Mouse (Mus musculus) 3134 (cell line): ENCODE measurements around the gene Hebp1.

Experiments used
- DNase-seq: peaks from one replicate; pipeline ENCODE4 v3.0.0-alpha.2; 2011; ENCODE audit warnings: low spot score; ENCODE audit not compliant: insufficient read length; ENCODE audit errors: extremely low read depth

Gene Hebp1

GRCm38 (mm10) chr6:135198726-135199125 lies 904 bp upstream of the Hebp1 start:
- DNase-seq, result no peak

DNA sequence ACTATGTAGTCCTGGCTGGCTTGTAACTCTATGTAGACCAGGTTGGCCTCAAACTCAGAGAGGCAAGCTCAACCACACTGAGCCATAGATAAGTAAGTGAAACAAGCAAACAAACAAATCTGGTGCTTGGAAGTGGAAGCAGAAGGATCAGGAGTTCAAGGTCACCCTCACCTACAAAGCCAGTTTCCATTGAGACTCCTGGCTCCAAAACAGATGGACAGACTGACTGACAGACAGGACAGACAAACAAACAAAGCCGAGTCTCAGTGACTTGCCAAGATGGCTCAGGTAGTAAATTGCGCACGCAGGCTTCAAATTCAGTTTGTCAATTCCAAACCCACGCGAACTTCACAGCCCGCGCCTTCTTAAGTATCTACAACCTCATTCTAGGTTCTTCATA lies 376 bp downstream of the Hebp1 start:
- no peak for DNase-seq

DNA sequence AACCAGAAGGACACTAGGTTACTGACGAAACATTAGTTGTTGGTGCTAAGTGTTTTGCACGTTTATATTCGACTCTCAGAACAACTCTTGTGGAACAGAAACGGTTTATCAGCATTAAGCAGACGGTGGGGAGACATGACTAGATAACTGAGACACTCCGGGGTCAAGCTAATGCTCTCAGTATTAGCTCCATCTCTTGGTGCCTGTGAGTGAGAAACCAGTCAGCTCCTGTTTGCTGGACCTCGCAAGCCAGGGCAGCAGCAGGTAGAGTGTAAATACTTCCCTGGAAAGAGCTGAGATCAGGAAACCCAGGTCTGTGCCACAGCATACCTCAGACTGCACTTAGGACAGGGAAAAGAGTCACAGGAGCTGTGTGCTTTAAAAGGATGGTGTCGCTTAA lies 1.1 kb downstream of the Hebp1 start:
- DNase-seq, result no peak

- no peak for DNase-seq
Observed at GRCm38 (mm10) chr6:135194907-135195306, 2.9 kb downstream of the Hebp1 start.

- DNase-seq, result no peak
Observed at GRCm38 (mm10) chr6:135193733-135194132, 4.1 kb downstream of the Hebp1 start.

DNA sequence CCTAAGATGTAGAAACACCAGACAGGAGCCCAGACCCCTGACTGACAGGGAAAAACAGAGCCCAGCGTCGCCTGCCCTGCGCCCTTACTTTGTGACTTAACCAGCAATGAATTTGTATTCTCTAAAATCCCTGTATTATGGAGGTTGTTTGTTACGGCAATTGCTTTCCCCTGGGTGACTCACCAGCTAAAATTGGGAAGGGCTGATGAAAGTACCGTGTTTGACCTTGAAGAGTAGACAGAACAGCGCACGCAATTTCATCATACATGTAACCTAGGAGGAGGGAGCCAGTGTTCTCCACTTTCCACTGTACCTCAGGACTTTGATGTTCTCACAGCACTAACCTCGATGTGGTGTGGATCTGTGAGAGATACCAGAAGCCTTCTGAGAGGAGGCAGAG lies 4.8 kb downstream of the Hebp1 start:
- DNase-seq, result peak; percentile 33

DNA sequence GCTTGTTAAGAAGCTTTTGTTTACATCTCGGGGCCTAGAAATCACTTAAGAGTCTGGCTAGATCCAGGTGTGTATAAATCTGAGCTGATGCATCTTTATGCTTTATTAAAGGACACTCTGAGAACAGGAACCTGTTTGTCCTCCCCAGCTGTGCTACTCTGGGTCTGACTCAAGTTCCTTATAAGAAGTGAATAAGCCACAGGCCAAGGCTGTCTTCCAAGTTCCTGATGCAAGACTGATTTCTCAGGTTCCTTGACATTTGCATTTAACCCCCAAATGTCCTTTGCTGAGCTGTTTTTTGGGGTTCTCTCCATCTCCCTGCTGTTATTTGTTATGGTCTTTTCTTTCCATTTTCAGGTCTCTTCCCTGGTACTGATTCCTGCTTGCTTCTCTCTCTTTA lies 5.9 kb downstream of the Hebp1 start:
- no peak for DNase-seq

DNA sequence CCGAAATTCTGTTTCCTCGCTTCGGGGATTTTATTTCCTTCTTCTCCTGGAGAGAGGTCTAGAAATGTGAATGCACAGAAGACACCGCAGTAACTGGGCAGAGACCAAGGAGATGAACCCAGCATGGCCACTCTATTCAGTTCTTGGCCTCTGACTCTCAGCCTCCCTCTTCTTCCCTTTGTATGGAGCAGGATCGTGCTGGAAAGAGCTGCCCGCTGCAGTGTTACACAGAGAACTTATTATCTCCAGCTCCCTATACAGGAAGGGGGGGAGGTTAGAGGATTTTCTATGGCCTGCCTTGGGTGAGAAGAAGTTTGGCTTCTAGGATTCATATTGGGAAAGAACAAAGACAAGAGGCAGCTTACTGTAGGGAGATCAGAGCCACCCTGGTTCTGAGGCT lies 7.7 kb downstream of the Hebp1 start:
- DNase-seq, result no peak

DNA sequence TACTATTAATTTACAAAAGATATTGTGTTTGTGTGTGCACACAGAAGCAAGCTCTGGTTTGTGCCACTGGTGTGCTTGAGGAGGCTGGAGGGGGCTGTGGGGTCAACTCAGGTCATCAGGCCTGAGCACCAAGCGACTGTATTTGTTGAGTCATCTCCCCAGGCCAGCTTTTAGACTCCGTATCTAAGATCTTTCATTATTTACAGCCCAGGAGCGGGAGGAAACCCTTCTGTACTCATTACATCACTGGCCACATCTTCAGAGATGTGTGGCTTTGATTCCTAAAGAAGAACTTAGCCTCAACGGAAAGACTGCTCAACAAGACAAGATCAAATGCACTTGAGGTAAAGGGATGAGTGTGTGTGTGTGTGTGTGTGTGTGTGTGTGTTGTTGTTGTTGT lies 9.2 kb downstream of the Hebp1 start:
- DNase-seq, result no peak

DNA sequence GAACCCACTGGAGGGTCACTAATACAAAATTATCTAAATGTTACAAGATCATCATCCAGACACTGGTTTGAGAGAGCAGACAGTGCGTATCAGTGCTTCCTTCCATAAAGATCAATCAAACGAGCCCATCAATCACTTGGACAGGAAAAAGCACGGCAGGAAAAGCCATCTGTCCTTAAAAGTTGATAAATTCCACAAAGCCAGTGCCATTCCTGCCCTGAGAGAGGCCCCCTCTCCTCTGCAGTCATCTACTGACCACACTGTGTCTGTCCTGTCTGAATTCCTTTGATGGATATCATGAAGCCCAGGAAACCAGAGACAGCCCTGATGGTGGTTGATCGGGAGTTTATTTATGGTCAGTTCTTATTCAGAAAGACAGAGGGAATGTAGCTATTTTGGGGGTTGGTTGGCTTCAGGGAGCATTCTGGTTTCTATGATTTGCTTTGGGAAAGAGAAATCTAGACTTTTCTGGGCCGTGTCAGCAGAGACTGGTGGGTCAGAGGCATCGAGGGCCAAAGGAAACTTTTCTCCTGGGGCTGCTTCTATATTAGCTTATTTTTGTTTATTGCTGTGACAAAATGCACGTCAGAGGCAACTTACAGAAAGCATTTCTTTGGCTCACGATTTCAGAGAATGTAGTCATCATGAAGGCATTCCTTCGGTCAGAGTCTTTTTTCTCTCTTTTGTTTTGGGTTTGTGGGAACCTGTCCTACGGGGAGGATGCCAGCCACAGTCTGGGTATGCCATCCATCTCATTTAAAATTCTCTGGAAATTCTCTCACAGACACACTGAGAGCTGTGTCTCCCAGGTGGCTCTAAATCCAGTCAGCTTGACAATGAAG lies 10.5 kb downstream of the Hebp1 start:
- DNase-seq, result peak; percentile 59

- no peak for DNase-seq
Observed at GRCm38 (mm10) chr6:135183961-135184360, 13.9 kb downstream of the Hebp1 start.

- no peak for DNase-seq
Observed at GRCm38 (mm10) chr6:135182925-135183324, 14.9 kb downstream of the Hebp1 start.

GRCm38 (mm10) chr6:135178599-135178998 lies 19.2 kb downstream of the Hebp1 start:
- DNase-seq, result no peak

DNA sequence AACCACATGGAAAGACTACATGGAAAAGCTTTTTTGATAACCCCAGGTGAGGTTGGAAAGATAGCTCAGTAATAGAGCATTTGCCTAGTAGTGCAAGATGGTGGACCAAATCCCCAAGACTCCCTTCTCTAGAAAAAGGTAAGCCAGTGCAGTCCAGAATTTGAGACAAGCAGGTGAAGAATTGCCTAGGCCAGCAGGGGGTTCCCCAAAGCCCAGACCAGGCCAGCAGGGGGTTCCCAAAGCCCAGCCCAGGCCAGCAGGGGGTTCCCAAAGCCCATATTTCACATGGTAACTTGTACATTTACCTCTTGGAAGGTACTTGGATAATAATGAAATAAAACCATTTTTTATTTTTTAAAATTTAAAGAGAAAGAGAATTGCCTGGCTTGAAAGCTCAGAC lies 20.6 kb downstream of the Hebp1 start:
- DNase-seq, result no peak

- DNase-seq, result peak; percentile 40
Observed at GRCm38 (mm10) chr6:135175014-135175413, 22.8 kb downstream of the Hebp1 start.

- no peak for DNase-seq
Observed at GRCm38 (mm10) chr6:135171736-135172135, 26.1 kb downstream of the Hebp1 start.

DNA sequence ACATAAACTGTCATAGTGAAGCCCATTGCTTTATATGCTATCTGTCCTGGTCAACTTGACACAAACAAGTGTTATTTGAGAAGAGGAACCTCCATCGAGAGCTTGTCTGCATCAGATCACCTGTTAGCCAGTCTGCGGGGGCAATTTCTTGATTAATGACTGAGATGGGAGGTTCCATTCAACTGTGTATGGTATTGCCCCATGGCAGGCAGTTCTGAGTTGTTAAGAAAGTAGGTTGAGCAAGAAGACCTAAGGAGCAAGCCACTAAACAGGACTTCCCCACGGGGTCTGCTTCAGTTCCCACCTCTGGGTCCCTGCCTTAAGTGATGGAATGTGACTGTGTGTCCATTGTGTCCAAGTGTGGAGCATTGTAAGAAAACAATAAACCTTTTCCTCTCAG lies 28.6 kb downstream of the Hebp1 start:
- no peak for DNase-seq

DNA sequence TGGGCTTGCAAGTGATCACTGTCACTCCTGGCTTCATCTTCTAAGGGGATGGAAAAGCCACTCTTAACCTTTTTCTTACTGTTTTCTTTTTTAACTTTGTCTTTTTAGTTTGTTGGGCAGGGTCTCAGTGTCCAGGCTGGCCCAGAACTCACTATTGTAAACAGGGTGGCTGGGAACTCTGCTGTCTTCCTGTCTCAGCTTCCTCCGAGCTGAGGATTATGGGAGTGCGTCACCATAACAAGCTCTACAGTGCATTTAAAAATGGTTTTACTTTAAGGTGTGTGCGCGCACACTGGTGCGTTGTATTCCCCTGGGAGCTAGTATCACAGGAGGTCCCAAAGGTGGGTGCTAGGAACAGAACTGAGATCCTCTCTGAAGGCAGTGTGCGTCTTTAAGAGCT lies 29.4 kb downstream of the Hebp1 start:
- no peak for DNase-seq

DNA sequence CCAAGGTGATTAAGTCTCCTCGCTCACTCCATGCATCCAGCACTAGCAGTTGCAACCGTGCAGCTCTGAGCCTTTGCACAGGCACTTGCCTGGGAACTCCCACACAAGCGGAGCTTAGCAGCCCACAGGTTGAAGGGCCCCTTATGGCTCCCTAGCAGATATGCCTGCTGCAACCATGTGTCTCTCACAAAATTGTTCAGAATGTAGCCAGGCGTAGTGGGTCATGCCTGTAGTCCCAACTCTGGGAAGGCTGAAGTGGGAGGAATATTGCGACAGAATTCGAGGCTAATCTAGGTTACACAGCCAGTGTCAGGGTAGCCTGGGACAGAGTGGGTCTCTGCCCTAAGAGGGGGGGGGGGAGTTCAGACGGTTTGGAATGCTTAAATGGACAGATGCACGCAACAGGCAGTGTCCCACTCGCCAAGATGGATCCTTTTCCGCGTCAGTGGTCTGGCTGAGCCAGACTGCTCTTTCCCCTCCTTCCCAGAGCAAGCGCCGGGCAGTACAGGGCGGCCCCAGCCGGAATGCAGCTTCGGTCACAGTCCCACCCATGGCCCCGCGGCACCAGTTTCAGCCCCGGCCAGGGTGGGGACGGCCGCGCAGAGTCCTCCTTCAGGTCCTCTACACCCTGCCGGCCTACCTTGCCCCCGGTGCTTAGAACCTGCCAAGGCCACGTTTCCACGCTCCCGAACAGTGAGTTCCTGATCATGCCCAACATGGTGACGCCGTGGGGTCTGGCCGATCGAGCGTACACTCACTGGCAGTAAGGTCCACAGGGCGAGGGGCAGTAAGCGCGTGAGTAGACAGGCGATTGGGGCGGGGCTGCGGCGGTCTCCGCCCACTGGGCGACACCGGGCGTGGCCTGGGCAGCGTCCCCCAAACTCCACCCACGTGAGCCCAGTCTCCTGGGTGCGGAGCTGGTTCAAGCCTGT lies 30.2 kb downstream of the Hebp1 start:
- DNase-seq, result peak; percentile 91

GRCm38 (mm10) chr6:135166712-135167111 lies 31.1 kb downstream of the Hebp1 start:
- DNase-seq, result no peak

DNA sequence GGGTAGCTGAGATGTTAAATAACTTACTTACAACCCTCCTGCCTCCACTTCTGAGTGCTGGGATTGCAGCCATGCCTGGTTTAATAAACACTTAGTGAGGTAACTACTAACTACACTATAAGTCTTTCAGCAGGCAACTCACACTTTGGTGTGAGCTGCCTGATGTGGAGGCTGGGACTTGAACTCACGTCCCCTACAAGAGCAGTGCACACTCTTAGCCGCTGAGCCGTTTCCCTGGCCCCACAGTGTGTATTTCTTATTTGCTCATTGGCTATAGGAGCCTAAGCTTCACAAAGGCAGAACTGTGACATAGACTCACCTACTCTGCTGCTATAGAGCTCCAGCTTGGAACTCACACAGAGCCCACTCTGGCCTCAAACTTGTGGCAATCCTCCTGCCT lies 31.6 kb downstream of the Hebp1 start:
- no peak for DNase-seq

DNA sequence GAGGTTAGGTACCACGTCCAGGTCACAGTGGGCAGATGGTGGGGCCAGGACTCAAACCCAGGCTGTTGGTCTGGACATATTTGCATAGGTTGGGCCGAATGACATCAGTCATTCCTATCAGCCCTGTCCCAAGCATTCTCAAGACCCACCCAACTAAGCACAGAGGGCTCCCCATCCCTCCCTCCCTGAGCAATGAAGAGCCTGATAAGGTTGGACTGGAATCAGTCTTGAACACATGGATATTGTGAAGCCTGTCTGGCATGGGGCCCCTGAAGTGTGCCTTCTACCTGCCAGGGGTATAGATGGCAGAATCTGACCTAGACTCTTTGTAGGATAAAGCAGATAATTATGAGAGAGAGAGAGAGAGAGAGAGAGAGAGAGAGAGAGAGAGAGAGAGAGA lies 32.1 kb downstream of the Hebp1 start:
- DNase-seq, result no peak
